Mouse (Mus musculus) forebrain, embryonic 14.5 days (tissue): ENCODE measurements around the gene Tsen54. TPM values are rescaled to one million over a fixed set of nuclear protein-coding genes. Genes with fewer than 3 reads are reported as not detected.

Source experiments
- ATAC-seq: fragments of 200-750 bp; cut with Nextera tagmentation; 2 replicates; pipeline ENCODE4 v1.8.0; 2017; ENCODE audit warnings: mild to moderate bottlenecking, moderate library complexity
- DNase-seq: peaks from one replicate; pipeline ENCODE4 v3.0.0-alpha.2; 2015; ENCODE audit warnings: low spot score
- H3K27ac ChIP-seq: fragments of 300-500 bp; sonication (generic); 2 replicates; pipeline ENCODE4 v1.5.1; 2014; ENCODE audit warnings: low read depth, mild to moderate bottlenecking, control low read depth, low read length, moderate library complexity
- H3K27me3 ChIP-seq: fragments of 300-500 bp; sonication (generic); replicated peaks from 2 replicates; pipeline ENCODE4 v1.6.1; 2014; ENCODE audit warnings: low read length, control low read depth, mixed read lengths; ENCODE audit not compliant: control insufficient read depth, insufficient read depth
- H3K36me3 ChIP-seq: fragments of 300-500 bp; sonication (generic); 2 replicates; pipeline ENCODE4 v1.6.1; 2014; ENCODE audit warnings: low read length, control low read depth; ENCODE audit not compliant: control insufficient read depth, insufficient read depth
- H3K4me1 ChIP-seq: fragments of 300-500 bp; sonication (generic); 2 replicates; pipeline ENCODE4 v1.6.1; 2014; ENCODE audit warnings: antibody characterized with exemption, low read length, control low read depth; ENCODE audit not compliant: control insufficient read depth, insufficient read depth
- H3K4me2 ChIP-seq: fragments of 300-500 bp; sonication (generic); 2 replicates; pipeline ENCODE4 v1.6.1; 2014; ENCODE audit warnings: mild to moderate bottlenecking, control low read depth, low read length
- H3K4me3 ChIP-seq: fragments of 300-500 bp; sonication (generic); 2 replicates; pipeline ENCODE4 v1.5.1; 2014; ENCODE audit warnings: low read depth, low read length, control low read depth
- H3K9ac ChIP-seq: fragments of 300-500 bp; sonication (generic); 2 replicates; pipeline ENCODE4 v1.6.1; 2014; ENCODE audit warnings: mild to moderate bottlenecking, low read length, control low read depth, moderate library complexity
- H3K9me3 ChIP-seq: fragments of 300-500 bp; sonication (generic); replicated peaks from 2 replicates; pipeline ENCODE4 v1.6.1; 2016; ENCODE audit warnings: low read length, control low read depth, mixed read lengths; ENCODE audit not compliant: control insufficient read depth
- WGBS: fragments of 180-500 bp; shearing (Covaris S2); extraction: QIAGEN DNeasy Blood & Tissue Kit; methylation state at CpG from one replicate; pipeline ENCODE4 v1.1.7; 2014; 5-methylcytosine and 5-hydroxymethylcytosine counted together
- polyA plus RNA-seq: library from polyadenylated mRNA; unstranded; fragments of >200 nt; fragmentation: Nextera tagmentation; extraction: Ambion mirVana; gene quantifications from 2 replicates; pipeline ENCODE4 v1.2.1, GENCODE M21; 2014

Tsen54 gene
- polyA plus RNA-seq, result 15.2 and 19.1 TPM in 2 replicates

DNA sequence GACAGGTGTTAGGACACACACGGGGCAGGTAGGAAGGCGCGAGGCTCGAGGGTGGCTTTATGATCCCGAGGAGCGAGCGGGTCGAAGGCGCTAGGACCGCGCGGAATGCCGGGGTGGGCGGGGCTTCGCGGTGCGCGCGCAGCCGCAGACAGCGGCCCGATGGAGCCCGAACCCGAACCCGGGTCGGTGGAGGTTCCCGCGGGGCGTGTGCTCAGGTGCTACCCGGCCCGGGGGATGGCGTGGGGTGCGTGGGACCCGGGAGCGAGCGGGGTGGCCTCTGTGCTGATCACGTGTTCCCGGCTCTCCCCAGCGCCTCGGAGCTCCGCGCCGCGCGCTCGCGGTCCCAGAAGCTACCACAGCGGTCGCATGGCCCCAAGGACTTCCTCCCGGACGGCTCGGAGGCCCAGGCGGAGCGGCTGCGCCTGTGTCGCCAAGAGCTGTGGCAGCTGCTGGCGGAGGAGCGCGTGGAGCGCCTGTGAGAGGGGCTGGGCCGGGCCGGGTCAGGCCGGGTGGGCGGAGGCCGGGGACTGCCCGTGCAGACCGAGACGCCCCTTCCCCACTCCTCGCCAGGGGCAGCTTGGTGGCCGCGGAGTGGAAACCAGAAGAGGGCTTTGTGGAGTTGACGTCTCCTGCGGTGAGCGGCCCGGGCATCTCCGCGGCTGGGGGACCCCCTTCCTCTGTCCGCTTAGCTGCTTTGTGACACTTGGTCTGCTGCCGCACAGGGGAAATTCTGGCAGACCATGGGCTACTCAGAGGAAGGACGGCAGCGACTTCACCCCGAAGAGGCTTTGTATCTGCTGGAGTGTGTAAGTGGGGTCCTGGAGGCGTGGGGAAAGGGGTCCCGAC lies at the start of gene Tsen54:
Gene Tsen54, plus strand, starts transcription at position 120 of the 846 bp plus-strand sequence.
- Histone ChIP-seq H3K9ac (peak within 1 kb of the TSS; percentile 89), H3K27ac (peak within 1 kb of the TSS; percentile 65), H3K9me3 (no peaks in the 10 kb centered on the region), H3K36me3 (peaks cover 27% of the 10 kb centered on the region), H3K27me3 (no peaks in the 10 kb centered on the region), H3K4me2 (peak within 1 kb of the TSS; percentile 66), H3K4me1 (peaks cover 19% of the 10 kb centered on the region), H3K4me3 (peak within 1 kb of the TSS; percentile 97)
- ATAC-seq (peak; percentile 60), DNase-seq (peak; percentile 79)
- WGBS, result under 1% methylated on average over 78 of the region's 84 CpGs

DNA sequence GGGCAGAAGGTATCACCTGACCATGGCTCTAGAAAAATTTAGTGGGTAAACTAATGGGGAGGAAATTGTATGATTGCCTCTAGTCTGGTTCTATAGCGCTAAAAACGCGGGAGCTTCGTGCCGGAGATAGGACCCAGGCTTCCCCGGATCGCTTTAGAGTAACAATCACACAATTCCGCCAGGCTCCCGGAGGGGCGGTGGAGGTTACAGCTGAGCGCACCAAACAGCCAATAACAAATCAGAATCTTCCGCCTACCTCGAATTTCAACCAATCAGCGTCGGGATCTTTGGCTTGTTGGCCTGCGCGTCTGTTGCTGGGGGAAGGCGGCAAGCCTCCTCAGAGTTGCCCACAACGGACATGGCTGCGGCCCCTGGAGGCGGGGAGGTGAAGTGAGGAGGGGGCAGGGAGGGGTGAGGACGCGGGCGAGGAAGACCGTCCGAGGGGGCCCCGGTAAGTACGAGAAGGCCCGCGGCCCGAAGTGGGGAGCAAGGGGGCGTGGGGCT lies 49.4 kb upstream of the Tsen54 start, which contains the start of gene Tmem94:
Gene Tmem94, plus strand, starts transcription at position 331 of the 504 bp plus-strand sequence.
- Histone ChIP-seq H3K4me2 (peak within 1 kb of the TSS; percentile 65), H3K27ac (peak within 1 kb of the TSS; percentile 93), H3K9me3 (no peaks in the 10 kb centered on the region), H3K36me3 (no peaks in the 10 kb centered on the region), H3K4me3 (peak within 1 kb of the TSS; percentile 72), H3K9ac (peak within 1 kb of the TSS; percentile 96), H3K27me3 (no peaks in the 10 kb centered on the region), H3K4me1 (peaks cover 14% of the 10 kb centered on the region)
- peak; percentile 99 for DNase-seq
- peak; percentile 98 for ATAC-seq
- under 1% methylated on average over 31 of the region's 32 CpGs for WGBS

DNA sequence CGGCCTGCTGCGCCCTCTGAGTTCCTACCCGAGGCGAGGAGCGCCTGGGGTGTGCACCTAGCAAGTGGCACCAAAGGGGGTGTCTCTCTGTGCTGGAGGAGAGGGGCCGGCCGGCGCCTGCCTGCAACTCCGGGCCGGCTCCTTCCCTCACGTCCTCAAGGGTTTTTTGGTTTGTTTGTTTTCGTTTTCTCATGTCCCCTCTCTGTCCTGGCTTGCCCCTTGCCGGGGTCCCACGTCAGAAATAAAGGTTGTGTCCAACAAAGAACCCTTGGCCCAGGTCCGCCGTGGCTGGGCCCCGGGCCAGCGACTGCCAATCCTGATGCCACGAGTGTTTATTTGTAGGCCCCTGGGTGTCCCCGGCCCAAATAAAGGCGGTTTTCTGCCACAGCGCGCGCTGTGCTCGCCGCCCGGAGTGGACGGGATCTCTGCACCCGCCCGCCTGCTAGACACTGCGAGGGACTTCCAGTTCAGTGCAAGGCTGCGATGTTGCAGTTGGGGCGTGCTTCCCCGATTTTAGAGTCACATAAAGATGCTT lies 48.9 kb upstream of the Tsen54 start:
- Histone ChIP-seq H3K4me1 (peaks cover 14% of the 10 kb centered on the region), H3K4me3 (peak overlapping the region; percentile 72), H3K4me2 (peak overlapping the region; percentile 65), H3K36me3 (no peaks in the 10 kb centered on the region), H3K27me3 (no peaks in the 10 kb centered on the region), H3K27ac (peak overlapping the region; percentile 93), H3K9ac (peak overlapping the region; percentile 96), H3K9me3 (no peaks in the 10 kb centered on the region)
- ATAC-seq (peak; percentile 83), DNase-seq (peak; percentile 63)
- under 1% methylated on average over 33 of the region's 34 CpGs for WGBS

DNA sequence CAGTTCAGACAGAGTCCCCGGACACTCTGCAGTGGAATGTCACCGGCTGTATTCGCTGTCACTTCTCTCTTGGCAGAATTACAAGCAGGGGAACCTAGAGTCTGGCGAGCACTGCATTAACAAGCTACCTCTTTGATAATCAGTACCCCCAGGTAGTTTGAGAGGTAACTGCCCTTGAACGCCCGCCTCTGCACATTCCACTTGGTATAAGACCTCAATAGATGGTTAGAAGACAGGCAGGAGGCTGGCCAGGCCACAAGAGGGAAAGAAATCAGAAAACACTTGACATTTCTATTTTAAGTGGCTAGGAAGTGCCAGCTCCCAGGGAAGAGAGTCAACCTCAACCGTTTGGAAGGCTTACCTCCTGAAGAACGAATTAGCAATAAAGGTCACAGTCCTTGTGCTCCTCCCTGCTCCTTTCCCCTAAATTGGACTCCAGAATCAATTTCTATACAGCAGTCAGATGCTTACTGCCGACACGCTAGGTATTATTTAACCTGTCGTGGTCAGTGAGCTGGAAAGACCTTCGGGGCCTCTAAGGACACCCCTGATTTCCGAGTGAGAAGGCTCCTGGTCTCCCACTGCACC lies 48.1 kb upstream of the Tsen54 start:
- H3K4me3 ChIP-seq, result peak overlapping the region; percentile 72
- peak overlapping the region; percentile 96 for H3K9ac ChIP-seq
- H3K4me2 ChIP-seq, result peak overlapping the region; percentile 65
- H3K36me3 ChIP-seq, result no peaks in the 10 kb centered on the region
- H3K4me1 ChIP-seq, result peaks cover 14% of the 10 kb centered on the region
- no peaks in the 10 kb centered on the region for H3K9me3 ChIP-seq
- 39% methylated on average over 13 of the region's 13 CpGs for WGBS
- H3K27ac ChIP-seq, result peak overlapping the region; percentile 93; the same call in 1 of the 2 replicates
- no peak for ATAC-seq
- peak; percentile 34 for DNase-seq
- no peaks in the 10 kb centered on the region for H3K27me3 ChIP-seq

DNA sequence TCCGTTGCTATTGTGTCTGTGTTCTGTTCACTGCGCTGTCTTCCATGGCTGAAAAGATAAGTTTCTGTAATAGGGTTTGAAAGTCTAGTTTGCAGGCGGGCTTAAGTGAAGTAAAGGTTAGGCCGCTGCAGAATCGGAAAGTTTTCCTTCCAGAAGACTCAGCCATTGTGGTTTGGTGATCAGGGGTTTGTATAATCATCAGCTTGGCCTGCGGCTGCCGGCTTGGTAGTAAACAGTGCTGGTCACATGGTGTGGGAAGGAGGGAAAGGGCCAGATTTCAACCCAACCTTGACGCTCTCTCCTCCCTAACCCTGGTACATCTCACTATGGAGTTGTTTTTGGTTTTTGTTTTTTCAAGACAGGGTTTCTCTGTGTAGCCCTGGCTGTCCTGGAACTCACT lies 47.5 kb upstream of the Tsen54 start:
- Histone ChIP-seq H3K9ac (peak overlapping the region; percentile 96), H3K4me2 (peak overlapping the region; percentile 65), H3K27me3 (no peaks in the 10 kb centered on the region), H3K27ac (no peak overlapping the region), H3K9me3 (no peaks in the 10 kb centered on the region), H3K4me1 (peaks cover 14% of the 10 kb centered on the region), H3K36me3 (no peaks in the 10 kb centered on the region), H3K4me3 (no peak overlapping the region)
- DNase-seq (no peak), ATAC-seq (no peak)
- 86% methylated on average over 8 of the region's 8 CpGs for WGBS

DNA sequence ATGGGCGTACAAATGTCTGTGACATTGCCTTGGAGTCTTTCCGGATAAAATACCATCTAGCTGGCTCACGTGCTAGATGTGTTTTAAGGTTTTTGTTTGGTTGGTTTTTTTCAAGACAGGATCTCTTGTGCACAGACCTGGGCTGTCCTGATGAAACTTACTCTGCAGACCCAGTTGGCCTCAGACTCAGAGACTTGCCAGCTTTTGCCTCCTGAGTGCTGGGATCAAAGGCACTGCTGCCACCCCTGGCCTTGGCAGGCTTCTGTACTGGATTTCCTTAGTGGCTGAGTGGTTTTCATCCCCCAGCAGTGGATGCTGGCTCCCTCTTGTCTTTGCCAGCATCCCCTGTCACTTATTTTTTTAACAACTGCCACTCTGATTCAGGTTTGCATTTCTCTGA lies 45.6 kb upstream of the Tsen54 start:
- peaks cover 14% of the 10 kb centered on the region for H3K4me1 ChIP-seq
- no peaks in the 10 kb centered on the region for H3K27me3 ChIP-seq
- no peaks in the 10 kb centered on the region for H3K9me3 ChIP-seq
- ATAC-seq (no peak), DNase-seq (no peak)
- WGBS, result 95% methylated on average over 3 of the region's 3 CpGs
- no peak overlapping the region for H3K9ac ChIP-seq
- H3K36me3 ChIP-seq, result no peaks in the 10 kb centered on the region
- no peak overlapping the region for H3K4me2 ChIP-seq
- no peak overlapping the region for H3K4me3 ChIP-seq
- no peak overlapping the region for H3K27ac ChIP-seq

DNA sequence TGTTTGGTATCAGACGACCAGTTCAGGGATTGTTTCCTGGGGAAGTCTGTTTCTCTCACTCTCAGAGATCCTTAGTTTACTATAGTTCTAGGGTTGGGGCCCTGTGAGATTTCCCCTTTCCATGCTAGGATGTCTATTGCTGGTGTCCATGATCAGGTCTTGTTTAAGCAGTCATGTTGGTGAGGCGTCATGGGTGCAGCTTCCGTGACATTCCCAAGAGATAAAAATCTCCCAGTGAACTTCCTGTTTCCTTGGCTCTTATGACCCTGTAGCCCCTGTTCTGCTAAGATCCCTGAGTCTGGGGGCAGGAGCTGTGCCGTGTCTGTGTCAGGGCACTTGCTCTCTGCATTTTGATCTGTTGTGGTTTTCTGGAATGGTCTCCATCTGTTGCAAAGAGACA lies 39.9 kb upstream of the Tsen54 start:
- Histone ChIP-seq H3K36me3 (peaks cover 6% of the 10 kb centered on the region), H3K4me2 (no peak overlapping the region), H3K4me1 (peaks cover 14% of the 10 kb centered on the region), H3K27ac (no peak overlapping the region), H3K27me3 (no peaks in the 10 kb centered on the region), H3K9me3 (no peaks in the 10 kb centered on the region), H3K4me3 (no peak overlapping the region), H3K9ac (no peak overlapping the region)
- ATAC-seq (no peak), DNase-seq (no peak)
- WGBS, result 84% methylated on average over 4 of the region's 4 CpGs

DNA sequence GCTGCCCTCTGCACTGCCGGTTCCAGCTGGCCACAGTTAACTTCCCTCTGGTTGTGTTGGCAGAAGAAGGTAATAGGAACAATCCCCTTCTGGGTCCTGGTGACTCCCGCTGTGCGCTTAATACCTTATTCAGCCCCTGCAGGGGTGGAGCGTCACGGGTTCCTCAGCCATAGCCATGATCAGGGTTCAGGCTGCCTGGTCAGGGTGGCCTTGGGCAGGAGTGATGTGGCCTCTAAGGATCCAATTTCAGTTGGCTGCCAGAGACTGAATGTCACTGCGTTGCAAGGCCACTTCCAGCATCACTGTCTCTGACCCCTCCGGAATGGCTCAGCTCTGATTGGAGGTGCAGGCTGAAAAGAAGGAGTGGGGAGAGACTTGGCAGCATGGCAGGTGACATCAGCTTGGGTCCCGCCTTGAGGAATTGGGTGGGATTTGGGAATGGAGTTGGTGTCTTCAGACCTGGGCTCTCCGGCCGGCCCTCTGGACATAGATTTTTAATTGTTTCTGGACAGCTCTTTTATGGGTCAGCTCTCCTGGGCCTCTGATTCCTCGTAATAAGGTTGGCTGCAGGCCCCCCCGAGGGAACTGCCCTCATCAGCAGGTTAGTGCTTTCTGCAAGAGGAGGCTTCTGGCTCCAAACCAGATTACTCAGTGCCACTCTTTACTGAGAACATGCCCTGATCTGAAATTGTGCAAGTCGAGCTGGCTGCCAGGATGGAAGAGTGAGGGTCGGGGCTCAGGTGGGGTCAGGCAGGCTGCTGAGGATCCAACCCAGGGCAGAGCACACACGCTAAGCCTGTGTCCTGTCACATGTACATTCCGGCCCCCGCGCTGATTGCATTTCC lies 38.5 kb upstream of the Tsen54 start:
- DNase-seq, result peak; percentile 17
- no peak for ATAC-seq
- H3K27me3 ChIP-seq, result no peaks in the 10 kb centered on the region
- no peak overlapping the region for H3K27ac ChIP-seq
- peaks cover 6% of the 10 kb centered on the region for H3K36me3 ChIP-seq
- H3K4me1 ChIP-seq, result peaks cover 27% of the 10 kb centered on the region
- peak overlapping the region; percentile 5; the same call in 1 of the 2 replicates for H3K9ac ChIP-seq
- WGBS, result 33% methylated on average over 18 of the region's 18 CpGs
- no peaks in the 10 kb centered on the region for H3K9me3 ChIP-seq
- no peak overlapping the region for H3K4me2 ChIP-seq
- H3K4me3 ChIP-seq, result no peak overlapping the region
